Mouse (Mus musculus): ENCODE measurements around the gene Ruvbl2.

Ruvbl2 gene

DNA sequence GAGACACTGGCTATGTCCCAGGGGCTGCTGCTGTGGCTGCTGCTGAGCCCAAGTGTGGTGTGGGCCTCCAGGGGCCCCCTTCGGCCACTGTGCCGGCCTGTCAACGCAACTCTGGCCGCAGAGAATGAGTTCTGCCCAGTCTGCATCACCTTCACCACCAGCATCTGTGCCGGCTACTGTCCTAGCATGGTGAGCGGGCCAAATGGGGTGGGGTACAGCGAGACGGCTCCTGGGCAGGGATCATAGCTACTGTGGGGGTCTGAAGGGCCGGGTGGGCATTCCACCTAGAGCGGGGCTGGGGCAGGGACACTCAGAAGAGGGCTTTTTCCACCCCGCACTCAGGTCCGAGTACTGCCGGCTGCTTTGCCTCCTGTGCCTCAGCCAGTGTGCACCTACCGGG, 16.7 kb downstream of the Ruvbl2 start:
- CTCF ChIA-PET: interaction anchor here in 3 of 4 experiments (0.6 to 6.0 kb wide), 8 partner anchors 11 to 144 kb away, joined by 3 to 39 read pairs (median 6); partner anchors contain the start of genes Gys1 (in 2 of the 3) and Kcna7 (in 2 of the 3)

DNA sequence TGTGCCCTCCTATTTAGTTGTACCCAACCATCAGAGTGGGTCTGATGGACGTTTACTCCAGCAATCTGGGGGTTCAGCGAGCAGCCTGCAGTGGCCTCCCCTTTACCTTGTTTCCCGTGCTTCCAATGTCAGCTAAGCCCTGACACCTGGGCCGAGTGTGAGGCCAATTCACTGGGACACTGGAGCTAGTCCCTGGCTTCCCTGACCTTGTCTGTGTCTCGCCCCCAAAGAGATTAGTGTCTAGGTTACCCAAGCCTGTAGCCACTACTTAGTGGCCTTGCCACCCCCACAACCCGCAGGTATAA, 17.3 kb downstream of the Ruvbl2 start, which contains the start of gene Lhb:
Lhb (plus strand) TSS at position 206 of the 305 bp plus-strand sequence.
- POLR2A ChIA-PET: interaction anchor here (0.5 to 8.4 kb wide), 39 partner anchors 10 to 636 kb away, joined by 3 to 114 read pairs (median 4); partner anchors contain the start of genes Gys1 (in 3 of the 4), Ftl1 (in 2 of the 4), Kcna7 (in 2 of the 4) and Plekha4 (in 2 of the 4)
- CTCF ChIA-PET: interaction anchor here (0.6 to 6.0 kb wide), 11 partner anchors 14 to 144 kb away, joined by 3 to 39 read pairs (median 5); partner anchors contain the start of genes Kcna7 (in 2 of the 4), Gys1 (in 1 of the 4) and Ruvbl2 (in 1 of the 4)

More for the DNA sequence above, 16.7 kb downstream of the Ruvbl2 start:
- POLR2A ChIA-PET: interaction anchor here (0.5 to 8.4 kb wide), 26 partner anchors 9 to 615 kb away, joined by 3 to 114 read pairs (median 6); partner anchors contain the start of genes Ftl1 (in 2 of the 4), Gys1 (in 2 of the 4), Kcna7 (in 2 of the 4) and Ruvbl2 (in 2 of the 4)

DNA sequence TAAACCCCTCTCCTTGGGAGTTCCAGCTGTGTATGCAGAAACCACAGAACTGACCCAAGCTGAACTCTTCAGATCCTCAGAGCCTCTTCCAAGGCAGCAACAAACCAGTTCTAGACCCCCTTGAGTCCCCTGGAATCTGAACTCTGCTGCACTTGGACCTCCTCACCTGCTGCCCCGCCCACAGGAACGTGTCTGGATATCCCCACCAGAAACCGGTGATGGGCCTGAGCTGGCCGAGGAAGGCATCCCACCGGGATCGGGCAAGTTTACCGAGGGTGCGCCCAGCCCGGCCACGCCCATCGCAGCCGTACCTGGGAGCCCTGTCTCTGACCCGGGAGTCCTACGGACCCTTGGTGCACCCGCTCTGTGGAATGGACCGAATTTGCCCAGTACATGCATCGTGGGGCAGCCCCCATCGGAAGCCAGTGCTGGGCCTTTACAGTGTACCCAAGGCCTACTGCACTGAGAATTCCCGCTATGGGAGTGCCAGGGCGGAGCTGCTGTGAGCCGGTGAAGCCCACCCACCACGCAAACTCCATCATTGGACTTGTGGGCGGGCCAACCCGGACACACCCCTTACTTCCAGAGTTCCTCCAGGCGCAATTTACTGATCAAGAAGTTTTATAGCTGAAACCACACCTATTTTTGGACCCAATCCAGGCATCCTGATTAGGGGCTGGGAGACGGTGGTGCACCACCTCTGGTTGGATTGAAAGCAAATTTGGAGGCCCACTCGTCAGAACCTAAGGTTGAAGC, 17.9 kb downstream of the Ruvbl2 start:
- POLR2A ChIA-PET: interaction anchor here (0.5 to 8.4 kb wide), 46 partner anchors 11 to 636 kb away, joined by 3 to 114 read pairs (median 4); partner anchors contain the start of genes Gys1 (in 3 of the 4), Kcna7 (in 3 of the 4), Ccdc155 (in 2 of the 4) and Ftl1 (in 2 of the 4)

DNA sequence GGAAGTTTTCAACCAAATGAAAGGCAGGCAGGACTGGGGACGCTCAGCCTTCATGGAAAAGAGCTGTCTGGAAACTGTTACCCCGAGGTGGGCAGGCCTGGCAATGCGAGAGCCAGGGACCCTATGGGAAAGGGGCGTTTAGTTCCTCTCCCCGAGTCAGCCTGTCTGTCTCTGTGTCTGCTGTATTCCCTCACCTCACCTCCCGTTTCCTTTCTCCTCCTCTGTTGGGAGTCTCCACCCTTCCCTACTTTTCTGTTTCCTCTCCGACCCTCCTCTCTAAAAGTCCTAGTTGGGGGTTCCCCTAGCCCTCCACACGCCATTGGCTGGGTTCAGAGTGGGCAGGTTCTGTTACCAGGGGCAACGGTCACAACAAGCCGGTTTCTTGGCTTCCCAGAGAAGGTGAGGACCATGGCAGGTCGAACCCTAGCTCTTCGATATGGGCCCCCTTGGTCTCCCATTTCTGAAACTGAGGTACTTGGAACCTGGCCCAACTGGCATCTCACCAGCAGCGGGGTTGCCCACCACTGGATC, 19.9 kb downstream of the Ruvbl2 start:
- ChIA-PET POLR2A (interaction anchor here (0.7 to 8.4 kb wide), 25 partner anchors 9 to 454 kb away, joined by 3 to 114 read pairs (median 4); partner anchors contain the start of genes Gys1 (in 3 of the 4), Snrnp70 (in 2 of the 4), Ftl1 (in 1 of the 4) and Kcna7 (in 1 of the 4)), CTCF (interaction anchor here in 3 of 4 experiments (0.6 to 6.0 kb wide), 9 partner anchors 13 to 155 kb away, joined by 3 to 39 read pairs (median 6); partner anchors contain the start of genes Gys1 (in 2 of the 3) and Kcna7 (in 1 of the 3))

More for the DNA sequence above, 17.9 kb downstream of the Ruvbl2 start:
- CTCF ChIA-PET: interaction anchor here (0.5 to 6.0 kb wide), 13 partner anchors 14 to 325 kb away, joined by 3 to 39 read pairs (median 3); partner anchors contain the start of genes Kcna7 (in 2 of the 4), Gys1 (in 1 of the 4) and Ruvbl2 (in 1 of the 4)

DNA sequence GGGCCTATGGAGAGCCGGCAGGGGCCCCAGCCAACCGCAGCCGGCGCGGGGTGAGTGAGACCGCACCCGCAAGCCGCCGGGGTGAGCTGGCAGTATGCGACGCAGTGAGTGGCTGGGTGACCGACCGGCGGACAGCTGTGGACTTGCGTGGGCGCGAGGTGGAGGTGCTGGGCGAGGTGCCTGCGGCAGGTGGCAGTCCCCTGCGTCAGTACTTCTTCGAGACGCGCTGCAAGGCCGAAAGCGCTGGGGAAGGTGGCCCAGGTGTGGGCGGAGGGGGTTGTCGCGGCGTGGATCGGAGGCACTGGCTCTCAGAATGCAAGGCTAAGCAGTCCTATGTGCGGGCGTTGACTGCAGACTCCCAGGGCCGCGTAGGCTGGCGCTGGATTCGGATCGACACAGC, 22.3 kb downstream of the Ruvbl2 start:
- CTCF ChIA-PET: interaction anchor here in 2 of 4 experiments (0.6 to 2.4 kb wide), 6 partner anchors 10 to 747 kb away, joined by 3 to 13 read pairs (median 6); partner anchors contain the start of genes Gys1 (in 2 of the 2) and Kcna7 (in 1 of the 2)
- POLR2A ChIA-PET: interaction anchor here in 3 of 4 experiments (0.6 to 8.4 kb wide), 12 partner anchors 9 to 394 kb away, joined by 3 to 114 read pairs (median 4); partner anchors contain the start of genes Gys1 (in 2 of the 3), Kcna7 (in 1 of the 3), Ppfia3 (in 1 of the 3) and Ruvbl2 (in 1 of the 3)

DNA sequence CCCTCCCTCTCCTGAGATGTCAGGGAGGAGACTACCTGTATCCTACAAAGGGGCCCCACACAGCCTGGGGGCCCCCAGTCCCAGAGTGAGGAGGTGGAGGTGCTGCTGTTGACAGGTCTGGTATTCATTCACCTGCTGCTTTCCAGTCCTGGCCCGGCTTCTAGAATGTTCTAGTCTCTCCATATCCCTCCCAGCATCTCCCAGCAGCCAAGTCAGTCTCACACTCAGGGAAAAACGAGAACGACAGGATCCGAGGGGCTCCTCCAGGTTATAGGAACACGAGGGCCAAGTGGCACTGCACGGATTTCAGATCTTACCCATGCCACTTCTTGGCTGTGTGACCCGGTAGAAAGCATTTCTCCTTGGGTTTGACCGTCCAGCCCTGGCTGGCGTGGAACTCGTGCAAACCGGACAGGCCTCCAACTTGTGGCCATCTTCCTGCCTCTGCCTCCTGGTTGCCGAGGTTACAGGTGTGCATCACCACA, 23.1 kb downstream of the Ruvbl2 start:
- CTCF ChIA-PET: interaction anchor here in 1 of 4 experiments (0.6 kb wide), 1 partner anchor 25 kb away, joined by 3 read pairs; no protein-coding TSS in a partner anchor
- POLR2A ChIA-PET: interaction anchor here in 1 of 4 experiments (0.7 to 2.1 kb wide), 3 partner anchors 19 to 61 kb away, joined by 3 to 8 read pairs (median 4); partner anchors contain the start of gene Gys1

DNA sequence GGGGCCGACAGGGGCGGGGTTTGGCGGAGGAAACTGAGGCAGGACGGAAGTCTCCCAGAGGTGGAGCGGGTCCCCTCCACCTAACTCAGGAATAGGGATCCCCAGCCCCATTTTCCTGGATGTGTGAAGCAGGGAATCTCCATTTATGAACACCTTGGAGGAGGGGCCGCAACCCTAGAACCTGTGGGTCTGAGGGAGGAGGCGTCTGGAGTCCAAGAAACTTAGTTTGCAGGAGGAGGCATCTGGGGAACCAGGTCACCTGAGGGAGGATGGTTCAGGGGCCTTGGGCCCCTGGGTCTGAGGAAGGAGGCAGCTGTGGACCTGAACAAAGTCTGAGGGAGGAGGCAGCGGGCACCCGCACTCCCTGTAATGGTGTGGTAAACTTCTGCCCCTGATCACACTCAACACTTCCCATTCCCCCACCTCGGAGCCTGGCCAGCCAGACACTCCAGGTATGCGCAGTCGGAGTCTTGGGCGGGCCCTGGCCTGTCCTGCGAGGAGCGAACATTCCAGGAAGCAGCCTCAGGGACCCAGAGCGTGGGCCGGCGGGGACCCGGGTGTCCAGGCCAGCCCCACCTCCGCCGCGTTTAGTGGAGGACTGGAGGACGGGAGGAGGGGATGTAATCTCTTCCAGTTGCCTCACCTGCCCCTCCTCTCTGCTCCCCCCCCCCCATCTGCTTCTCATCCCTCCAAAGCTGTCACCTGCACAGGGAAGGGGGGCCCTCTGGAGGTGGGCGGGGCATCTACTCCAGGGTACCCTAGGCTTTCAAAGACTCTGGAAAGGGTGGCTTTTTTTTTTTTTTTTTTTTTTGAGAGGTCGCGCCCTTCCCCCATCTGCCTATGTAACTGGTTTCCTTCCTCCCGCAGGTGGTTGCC, 23.8 kb downstream of the Ruvbl2 start:
- ChIA-PET CTCF (interaction anchor here (0.6 to 2.1 kb wide), 14 partner anchors 9 to 268 kb away, joined by 3 to 22 read pairs (median 4); partner anchors contain the start of genes Kcna7 (in 2 of the 4), Gys1 (in 1 of the 4), Ppfia3 (in 1 of the 4) and Snrnp70 (in 1 of the 4)), POLR2A (interaction anchor here (0.6 to 2.1 kb wide), 63 partner anchors 8 to 427 kb away, joined by 3 to 19 read pairs (median 4); partner anchors contain the start of genes Gys1 (in 3 of the 4), Kcna7 (in 3 of the 4), Ftl1 (in 2 of the 4) and Ruvbl2 (in 2 of the 4))

DNA sequence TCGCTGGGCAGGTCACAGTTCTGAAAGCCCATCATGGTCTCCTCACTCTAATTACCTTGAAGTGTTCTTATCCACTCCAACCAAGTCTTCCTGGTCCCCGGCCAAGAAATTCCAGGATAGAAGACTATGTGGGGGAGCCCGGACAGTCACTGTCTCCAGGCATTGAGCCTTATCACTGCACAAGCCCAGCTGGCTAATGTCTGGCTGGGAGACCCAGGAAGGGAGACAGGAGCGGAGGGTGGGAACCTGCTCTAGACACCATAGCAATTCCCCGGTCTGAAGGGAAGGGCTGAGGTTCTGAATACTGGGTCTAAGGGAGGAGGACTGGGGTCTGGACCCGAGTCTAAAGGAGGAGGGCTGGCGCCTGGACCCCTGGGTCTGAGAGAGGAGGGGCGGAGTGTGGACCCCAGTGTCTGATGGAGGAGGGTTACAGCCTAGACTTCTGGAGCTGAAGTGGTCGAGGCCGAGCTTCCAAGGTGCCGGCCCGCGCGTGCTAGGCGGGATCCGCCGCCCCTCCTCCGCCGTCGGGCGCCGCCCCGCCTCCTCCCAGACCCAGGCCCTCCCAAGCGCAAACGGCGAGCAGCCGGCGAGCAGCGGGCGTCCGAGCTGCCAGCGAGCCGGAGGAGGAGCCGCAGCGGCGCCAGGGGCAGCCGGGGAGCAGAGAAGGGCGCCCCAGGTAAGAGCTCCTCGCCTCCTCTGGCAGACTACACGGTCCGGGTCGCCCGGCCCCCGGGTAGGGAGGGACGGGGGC, 24.6 kb downstream of the Ruvbl2 start, which contains the start of gene Ntf5:
Ntf5 (plus strand) TSS at position 583 of the 751 bp plus-strand sequence.
- ChIA-PET POLR2A (interaction anchor here (0.6 to 2.1 kb wide), 69 partner anchors 8 to 427 kb away, joined by 3 to 19 read pairs (median 4); partner anchors contain the start of genes Gys1 (in 3 of the 4), Kcna7 (in 3 of the 4), Snrnp70 (in 3 of the 4) and Ftl1 (in 2 of the 4)), CTCF (interaction anchor here (0.6 to 2.1 kb wide), 17 partner anchors 8 to 269 kb away, joined by 3 to 22 read pairs (median 4); partner anchors contain the start of genes Kcna7 (in 3 of the 4), Gys1 (in 1 of the 4), Ppfia3 (in 1 of the 4) and Snrnp70 (in 1 of the 4))

DNA sequence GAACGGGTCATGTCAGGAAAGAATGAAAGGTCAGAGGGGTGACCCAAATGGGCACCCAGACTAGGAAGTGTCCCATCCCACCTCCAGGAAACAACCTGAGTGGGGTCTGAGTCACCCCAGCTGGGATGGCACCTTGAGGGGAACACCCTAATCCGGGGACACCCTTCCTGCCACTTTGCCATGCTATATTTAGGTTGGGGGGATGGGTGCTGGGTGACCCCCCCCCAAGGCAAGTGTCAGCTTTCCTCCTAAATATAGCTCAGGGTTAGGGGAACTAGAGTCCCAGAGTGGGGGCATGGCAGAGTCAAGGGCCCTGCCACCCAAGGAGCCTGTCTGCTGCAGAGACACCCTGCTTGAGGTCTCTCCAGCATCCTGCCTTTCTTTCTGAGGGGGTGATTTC, 25.5 kb downstream of the Ruvbl2 start:
- ChIA-PET CTCF (interaction anchor here in 3 of 4 experiments (0.6 to 2.1 kb wide), 4 partner anchors 7 to 112 kb away, joined by 3 to 22 read pairs (median 4); partner anchors contain the start of genes Gys1 (in 1 of the 3) and Kcna7 (in 1 of the 3)), POLR2A (interaction anchor here (0.8 to 2.1 kb wide), 20 partner anchors 7 to 320 kb away, joined by 3 to 19 read pairs (median 6); partner anchors contain the start of genes Ftl1 (in 2 of the 4), Gys1 (in 2 of the 4), Ruvbl2 (in 2 of the 4) and Kcna7 (in 1 of the 4))

DNA sequence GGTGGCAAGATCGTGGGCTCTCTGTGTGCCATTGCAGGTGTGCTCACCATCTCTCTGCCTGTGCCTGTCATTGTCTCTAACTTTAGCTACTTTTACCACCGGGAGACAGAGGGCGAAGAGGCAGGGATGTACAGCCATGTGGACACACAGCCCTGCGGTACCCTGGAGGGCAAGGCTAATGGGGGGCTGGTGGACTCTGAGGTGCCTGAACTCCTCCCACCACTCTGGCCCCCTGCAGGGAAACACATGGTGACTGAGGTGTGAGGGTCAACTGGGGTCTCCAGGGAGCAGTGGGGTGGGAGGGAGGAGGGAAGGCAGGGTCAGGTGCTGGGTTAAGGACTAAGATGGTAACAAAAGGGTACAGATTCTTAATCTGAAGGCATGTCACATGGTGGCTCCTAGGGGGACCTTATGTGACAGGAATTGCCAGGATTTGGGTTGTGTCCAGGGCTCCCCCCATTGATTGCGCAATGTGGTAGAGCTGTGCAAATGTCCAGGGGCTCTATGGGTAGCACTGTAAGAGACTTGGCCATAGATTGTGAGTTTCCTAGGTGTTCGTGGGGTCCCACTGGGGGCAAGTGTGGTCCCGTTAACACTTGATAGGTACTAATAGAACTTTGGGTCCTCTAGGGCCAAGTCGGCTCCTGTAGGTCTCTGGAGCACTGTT, 28.3 kb downstream of the Ruvbl2 start:
- CTCF ChIA-PET: interaction anchor here in 2 of 4 experiments (0.7 to 1.6 kb wide), 3 partner anchors 25 to 181 kb away, joined by 3 to 5 read pairs (median 5); partner anchors contain the start of gene Gys1 (in 1 of the 2)
- POLR2A ChIA-PET: interaction anchor here in 2 of 4 experiments (0.7 to 39.9 kb wide), 8 partner anchors 10 to 110 kb away, joined by 3 to 1478 read pairs (median 4); partner anchors contain the start of genes Snrnp70 (in 2 of the 2), Lhb (in 1 of the 2), Lin7b (in 1 of the 2) and Ppfia3 (in 1 of the 2)

DNA sequence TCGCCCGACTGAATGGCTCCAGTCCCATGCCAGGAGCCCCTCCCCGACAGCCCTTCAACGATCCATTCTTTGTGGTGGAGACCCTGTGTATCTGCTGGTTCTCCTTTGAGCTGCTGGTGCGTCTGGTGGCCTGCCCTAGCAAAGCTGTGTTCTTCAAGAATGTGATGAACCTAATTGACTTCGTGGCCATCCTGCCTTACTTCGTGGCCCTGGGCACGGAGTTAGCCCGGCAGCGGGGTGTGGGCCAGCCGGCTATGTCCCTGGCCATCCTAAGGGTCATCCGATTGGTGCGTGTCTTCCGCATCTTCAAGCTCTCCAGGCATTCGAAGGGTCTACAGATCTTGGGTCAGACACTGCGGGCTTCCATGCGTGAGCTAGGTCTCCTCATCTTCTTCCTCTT, 28.9 kb downstream of the Ruvbl2 start:
- ChIA-PET POLR2A (interaction anchor here in 3 of 4 experiments (0.6 to 39.9 kb wide), 8 partner anchors 9 to 129 kb away, joined by 3 to 1478 read pairs (median 4); partner anchors contain the start of genes Snrnp70 (in 2 of the 3), Lhb (in 1 of the 3), Lin7b (in 1 of the 3) and Ppfia3 (in 1 of the 3)), CTCF (interaction anchor here in 3 of 4 experiments (0.6 to 1.6 kb wide), 4 partner anchors 25 to 180 kb away, joined by 3 to 5 read pairs (median 4); partner anchors contain the start of gene Gys1 (in 1 of the 3))

DNA sequence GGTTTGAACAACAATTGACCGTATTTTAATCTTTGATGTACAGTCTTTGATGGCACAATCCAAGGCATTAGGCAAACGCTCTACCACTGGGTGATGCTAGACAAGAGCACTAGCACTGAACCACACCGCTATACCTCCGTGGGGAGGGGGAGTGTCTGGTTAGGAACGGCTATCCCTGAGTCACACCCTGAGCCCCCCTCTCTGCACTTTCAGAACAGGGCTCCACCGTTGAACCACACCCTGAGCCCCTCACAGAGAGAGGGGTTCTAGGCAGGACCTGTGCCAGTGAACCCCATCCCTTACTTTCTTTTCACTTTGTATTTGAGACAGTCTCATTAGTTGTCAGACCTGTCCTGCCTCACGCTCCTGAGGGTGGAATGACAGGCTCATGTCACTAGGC, 29.5 kb downstream of the Ruvbl2 start:
- POLR2A ChIA-PET: interaction anchor here in 3 of 4 experiments (0.6 to 39.9 kb wide), 6 partner anchors 9 to 130 kb away, joined by 3 to 1478 read pairs (median 31); partner anchors contain the start of genes Snrnp70 (in 2 of the 3), Lhb (in 1 of the 3), Lin7b (in 1 of the 3) and Ppfia3 (in 1 of the 3)
- CTCF ChIA-PET: interaction anchor here in 1 of 4 experiments (1.1 to 4.9 kb wide), 2 partner anchors 26 to 67 kb away, joined by 4 to 47 read pairs; partner anchors contain the start of gene Gys1

DNA sequence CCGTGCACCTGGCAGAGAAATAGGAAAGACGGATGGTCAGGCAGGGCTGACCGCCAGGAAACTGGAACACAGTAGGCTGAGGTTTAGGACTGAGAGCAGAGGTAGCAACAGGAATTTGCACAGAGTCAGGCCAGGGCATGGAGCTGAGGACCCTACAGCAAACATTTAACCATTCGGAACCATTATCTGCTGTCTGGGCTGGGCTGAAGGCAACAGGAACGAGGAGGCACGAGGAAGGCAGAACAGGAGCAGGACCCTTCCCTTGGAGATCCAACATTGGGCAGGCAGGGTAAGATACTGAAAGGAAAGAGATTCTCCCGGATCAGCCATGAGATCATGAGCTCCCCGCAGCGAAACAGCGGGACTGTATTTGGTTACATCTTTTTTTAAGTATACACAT, 30.1 kb downstream of the Ruvbl2 start:
- POLR2A ChIA-PET: interaction anchor here in 2 of 4 experiments (0.9 to 39.9 kb wide), 5 partner anchors 11 to 99 kb away, joined by 3 to 1478 read pairs (median 47); partner anchors contain the start of genes Ppfia3 (in 2 of the 2), Snrnp70 (in 2 of the 2), Lhb (in 1 of the 2) and Lin7b (in 1 of the 2)
- CTCF ChIA-PET: interaction anchor here in 1 of 4 experiments (1.1 to 4.9 kb wide), 2 partner anchors 27 to 67 kb away, joined by 4 to 47 read pairs; partner anchors contain the start of gene Gys1
